Mouse (Mus musculus) megakaryocyte progenitor cell, adult 5-6 weeks (primary cell): ENCODE measurements around the gene Gcnt1. TPM values are rescaled to one million over a fixed set of nuclear protein-coding genes. Genes with fewer than 3 reads are reported as not detected.

Experiments
- total RNA-seq, 2 experiments: library from RNA; stranded (forward) in 1 of 2; stranded (reverse) in 1 of 2; fragments of 157-497, 149-512 nt in 1 of 2; fragments of 200-1000 nt in 1 of 2; gene quantifications; 2 replicates each; pipeline versions ENCODE4 v1.2.3 to v1.2.4; 2015 to 2017

Gene Gcnt1
- total RNA-seq, 2 experiments from 2014 or later, result 19.3 to 26.1 TPM

Other genes with a start within 250 kb of the Gcnt1 start
- gene Rfk, start 21.2 kb upstream of the Gcnt1 start, total RNA-seq (2015), result 74.3 and 75.3 TPM in 2 replicates
- gene Rfk, start 21.2 kb upstream of the Gcnt1 start, total RNA-seq (2017), result 26.6 and 26.9 TPM in 2 replicates